Mouse (Mus musculus): ENCODE measurements around the gene D17H6S53E. TPM values are rescaled to one million over a fixed set of nuclear protein-coding genes. Genes with fewer than 3 reads are reported as not detected.

D17H6S53E gene
- 29.3 TPM for polyA plus RNA-seq (2021)

DNA sequence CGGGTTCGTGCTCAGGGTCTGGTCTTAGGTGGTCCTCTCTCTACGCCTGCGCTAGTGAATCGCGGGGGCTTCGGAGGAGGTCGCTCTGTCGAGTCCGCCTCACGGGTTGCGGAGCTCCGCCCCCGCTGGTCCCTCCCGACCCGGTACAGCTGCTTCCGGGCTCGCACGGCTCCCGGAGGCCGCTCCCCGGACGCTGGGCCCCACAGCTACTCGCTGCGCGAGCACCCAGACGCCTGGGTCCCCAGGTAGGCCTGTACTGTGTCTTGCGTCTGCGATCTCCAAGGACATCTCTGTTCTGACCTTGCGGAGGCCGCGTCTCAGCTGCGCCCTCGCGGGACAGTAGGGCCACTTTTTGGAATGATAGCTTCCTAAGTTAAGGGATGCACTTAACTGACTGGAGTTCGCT lies at the start of gene D17H6S53E:
Gene D17H6S53E (plus strand): TSS at position 168 of the 406 bp plus-strand sequence.
- CTCF ChIA-PET = interaction anchor here (0.9 to 2.1 kb wide), 3 partner anchors 10 to 36 kb away, joined by 4 to 11 read pairs (median 6); partner anchors contain the start of gene Ly6g5b
- TF ChIP-seq CTCF (IDR thresholded peaks at IDR 0.05) = no peak
- POLR2A ChIA-PET = interaction anchor here (0.6 to 1.5 kb wide), 5 partner anchors 10 to 116 kb away, joined by 3 to 4 read pairs (median 3); partner anchors contain the start of gene Ddx39b
- in situ Hi-C loops (cut with MboI; ENCODE audit: low pct_unique_long_range_greater_than_20kb) = loop anchor here (25.0 kb wide), 1 partner anchor 489 kb away; the partner anchor contains the start of genes Atf6b, Fkbpl, Ppt2 and Prrt1
- no peaks in the 10 kb centered on the region for H3K27me3 ChIP-seq
- no peak for DNase-seq (ENCODE audit: low read depth, low spot score)
- peak; percentile 40 for ATAC-seq

DNA sequence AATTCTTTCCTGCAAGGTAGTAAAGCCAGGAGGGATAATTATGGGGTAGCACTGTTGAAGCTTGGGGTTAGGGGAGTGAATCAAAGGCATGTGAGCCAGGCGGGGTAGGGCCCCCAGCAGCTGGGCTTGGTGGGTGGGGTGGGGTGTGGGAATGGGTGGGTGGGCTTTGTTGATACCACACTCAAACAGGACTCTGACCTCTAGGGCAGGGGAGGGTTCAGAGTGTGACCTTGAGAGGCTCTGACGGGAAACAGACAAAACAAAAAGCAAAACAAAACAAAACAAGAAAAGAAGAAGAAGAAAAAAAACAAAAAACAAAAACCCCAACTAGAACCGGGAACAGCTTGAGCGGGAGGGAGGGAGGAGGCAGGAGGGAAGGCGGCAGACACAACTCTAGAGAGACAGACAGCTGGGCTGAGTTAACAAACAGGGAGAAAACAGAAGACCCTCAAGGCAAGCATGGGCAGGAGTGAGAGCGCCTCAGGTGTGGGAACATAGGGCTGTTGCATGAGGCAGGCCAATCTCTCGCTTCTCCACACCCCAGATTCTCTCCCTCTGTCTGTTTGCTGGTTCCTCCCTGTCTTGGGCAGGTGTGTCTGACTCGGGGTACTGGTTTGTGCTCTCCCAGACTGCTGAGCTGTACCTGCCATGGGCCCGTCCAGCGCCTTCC lies 49.5 kb upstream of the D17H6S53E start, which contains the start of gene Ly6g6e:
Gene Ly6g6e (plus strand): TSS at position 396 of the 670 bp plus-strand sequence.
- DNase-seq (ENCODE audit: low read depth, low spot score) = no peak
- POLR2A ChIA-PET = no interaction called here
- ATAC-seq = no peak
- no peak for TF ChIP-seq CTCF (IDR thresholded peaks at IDR 0.05)
- CTCF ChIA-PET = interaction anchor here (1.7 to 1.8 kb wide), 2 partner anchors 12 to 56 kb away, joined by 4 read pairs; no protein-coding TSS in a partner anchor
- no peaks in the 10 kb centered on the region for H3K27me3 ChIP-seq
- in situ Hi-C loops (cut with MboI; ENCODE audit: low pct_unique_long_range_greater_than_20kb) = no loop called here

DNA sequence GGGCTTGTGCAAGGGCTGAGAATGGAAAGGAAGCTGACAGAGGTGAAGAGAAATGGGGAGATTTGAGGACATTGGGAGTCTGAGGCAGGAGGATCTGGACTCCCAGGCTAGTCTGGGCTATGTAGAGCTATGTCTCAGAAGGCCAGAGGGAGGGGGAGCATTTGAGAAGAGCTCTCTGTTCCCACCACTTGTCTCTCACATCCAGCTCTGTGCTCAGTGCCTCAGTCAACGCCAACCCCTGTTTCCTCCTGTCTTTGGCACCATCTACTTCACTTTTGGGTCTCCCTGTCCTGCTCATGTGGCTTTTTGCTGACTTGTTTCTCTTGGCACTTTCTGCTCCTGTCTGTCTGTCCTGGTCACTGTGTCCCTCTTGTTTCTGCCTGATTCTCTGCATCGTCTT lies 48.9 kb upstream of the D17H6S53E start:
- in situ Hi-C loops (cut with MboI; ENCODE audit: low pct_unique_long_range_greater_than_20kb) = no loop called here
- DNase-seq (ENCODE audit: low read depth, low spot score) = no peak
- CTCF ChIA-PET = interaction anchor here (1.7 to 1.8 kb wide), 2 partner anchors 13 to 56 kb away, joined by 4 read pairs; no protein-coding TSS in a partner anchor
- ATAC-seq = no peak
- H3K27me3 ChIP-seq = no peaks in the 10 kb centered on the region
- POLR2A ChIA-PET = no interaction called here
- no peak for TF ChIP-seq CTCF (IDR thresholded peaks at IDR 0.05)

DNA sequence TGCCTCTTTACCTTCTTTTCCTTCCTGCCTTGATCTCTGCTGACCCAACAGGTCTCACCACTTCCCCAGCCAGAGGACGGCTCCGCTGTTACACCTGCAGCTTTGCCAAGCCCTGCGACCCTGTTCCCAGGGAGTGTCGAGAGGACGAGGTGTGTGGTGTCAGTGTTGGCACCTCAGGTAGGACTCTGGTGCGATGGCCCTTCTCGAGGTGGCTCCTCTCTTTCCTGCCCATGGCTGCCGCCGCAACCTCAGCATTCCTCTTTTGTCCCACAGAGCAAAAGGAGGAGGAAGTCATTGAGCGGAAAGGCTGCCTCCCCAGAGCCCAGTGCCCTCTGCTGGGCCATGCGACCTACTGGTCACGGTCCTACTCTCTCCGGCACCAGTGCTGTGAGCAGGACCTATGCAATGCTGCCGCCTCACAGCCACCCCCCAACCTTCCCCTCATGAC lies 48.4 kb upstream of the D17H6S53E start, which contains the start of gene Ly6g6d:
Gene Ly6g6d (minus strand): TSS at position 280 of the 448 bp plus-strand sequence.
- ATAC-seq (peak; percentile 37), DNase-seq (ENCODE audit: low read depth, low spot score) (no peak)
- in situ Hi-C loops (cut with MboI; ENCODE audit: low pct_unique_long_range_greater_than_20kb) = no loop called here
- no peak for TF ChIP-seq CTCF (IDR thresholded peaks at IDR 0.05)
- ChIA-PET POLR2A (no interaction called here), CTCF (interaction anchor here (1.8 kb wide), 1 partner anchor 57 kb away, joined by 4 read pairs; no protein-coding TSS in a partner anchor)
- peaks cover 3% of the 10 kb centered on the region for H3K27me3 ChIP-seq

DNA sequence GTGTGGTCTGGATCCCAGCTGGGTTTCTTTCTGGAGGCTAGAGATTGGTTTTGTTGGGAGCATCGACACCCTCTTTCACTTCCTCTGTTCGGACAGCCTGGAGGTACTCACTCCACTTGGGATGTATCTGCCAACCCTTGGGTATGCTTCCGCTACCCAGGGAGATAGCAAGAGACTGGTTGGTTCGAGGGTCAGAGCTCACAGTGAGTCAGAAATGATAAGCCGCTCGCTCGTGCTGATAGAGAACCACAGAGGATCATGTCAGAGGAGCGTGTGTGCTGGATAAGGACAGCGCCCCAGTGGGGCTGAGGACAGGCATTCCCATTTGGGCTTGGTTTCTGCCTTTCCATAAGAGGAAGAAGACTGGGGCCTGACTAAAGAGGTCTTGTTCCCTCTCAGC lies 46.4 kb upstream of the D17H6S53E start:
- no peak for TF ChIP-seq CTCF (IDR thresholded peaks at IDR 0.05)
- H3K27me3 ChIP-seq = peaks cover 7% of the 10 kb centered on the region
- in situ Hi-C loops (cut with MboI; ENCODE audit: low pct_unique_long_range_greater_than_20kb) = no loop called here
- DNase-seq (ENCODE audit: low read depth, low spot score) = no peak
- ChIA-PET CTCF (interaction anchor here (1.3 kb wide), 1 partner anchor 58 kb away, joined by 4 read pairs; no protein-coding TSS in a partner anchor), POLR2A (no interaction called here)
- no peak for ATAC-seq

DNA sequence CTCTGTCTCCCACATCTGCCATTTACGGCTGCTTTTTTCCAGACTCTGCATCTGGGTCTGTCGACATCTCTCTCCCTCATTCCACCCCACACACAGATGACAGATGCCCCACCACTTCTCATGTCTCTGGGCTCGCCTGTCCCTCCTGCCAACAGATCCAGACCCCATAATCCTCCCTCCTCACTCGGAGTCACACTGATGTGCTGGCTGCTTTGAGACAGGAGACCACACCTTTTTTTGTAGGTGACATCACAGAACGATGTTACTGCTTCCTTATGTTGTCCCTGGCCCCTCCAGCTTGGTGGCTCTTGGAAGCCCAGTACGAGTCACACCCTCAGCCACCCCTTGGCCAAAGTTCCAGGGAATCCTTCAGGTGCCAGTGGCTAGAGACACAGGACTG lies 45.9 kb upstream of the D17H6S53E start:
- POLR2A ChIA-PET = no interaction called here
- in situ Hi-C loops (cut with MboI; ENCODE audit: low pct_unique_long_range_greater_than_20kb) = no loop called here
- peaks cover 7% of the 10 kb centered on the region for H3K27me3 ChIP-seq
- TF ChIP-seq CTCF (IDR thresholded peaks at IDR 0.05) = no peak
- ATAC-seq (no peak), DNase-seq (ENCODE audit: low read depth, low spot score) (no peak)
- CTCF ChIA-PET = interaction anchor here (1.3 kb wide), 1 partner anchor 58 kb away, joined by 4 read pairs; no protein-coding TSS in a partner anchor

DNA sequence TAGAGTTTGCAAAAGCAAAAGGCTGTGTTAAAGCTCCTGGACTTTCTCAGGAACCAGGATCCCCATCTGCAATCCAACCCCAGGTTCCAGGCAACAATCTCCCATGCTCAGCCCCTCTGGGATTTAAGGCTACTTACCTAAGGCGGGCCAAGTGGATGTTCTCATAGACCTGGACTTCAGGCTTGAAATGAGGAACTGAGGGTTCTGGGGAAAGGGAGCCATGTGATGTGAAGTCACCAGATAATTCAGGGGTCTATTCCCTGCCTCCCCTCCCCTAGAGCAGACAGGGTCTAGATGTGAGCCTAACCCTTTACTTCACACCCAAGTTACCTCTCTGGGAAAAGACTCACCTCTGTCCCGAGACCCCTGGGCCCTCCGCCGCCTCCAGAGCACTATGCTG lies 45.5 kb upstream of the D17H6S53E start:
- ChIA-PET POLR2A (no interaction called here), CTCF (no interaction called here)
- ATAC-seq = no peak
- no peak for TF ChIP-seq CTCF (IDR thresholded peaks at IDR 0.05)
- H3K27me3 ChIP-seq = peaks cover 7% of the 10 kb centered on the region
- no peak for DNase-seq (ENCODE audit: low read depth, low spot score)
- in situ Hi-C loops (cut with MboI; ENCODE audit: low pct_unique_long_range_greater_than_20kb) = no loop called here

DNA sequence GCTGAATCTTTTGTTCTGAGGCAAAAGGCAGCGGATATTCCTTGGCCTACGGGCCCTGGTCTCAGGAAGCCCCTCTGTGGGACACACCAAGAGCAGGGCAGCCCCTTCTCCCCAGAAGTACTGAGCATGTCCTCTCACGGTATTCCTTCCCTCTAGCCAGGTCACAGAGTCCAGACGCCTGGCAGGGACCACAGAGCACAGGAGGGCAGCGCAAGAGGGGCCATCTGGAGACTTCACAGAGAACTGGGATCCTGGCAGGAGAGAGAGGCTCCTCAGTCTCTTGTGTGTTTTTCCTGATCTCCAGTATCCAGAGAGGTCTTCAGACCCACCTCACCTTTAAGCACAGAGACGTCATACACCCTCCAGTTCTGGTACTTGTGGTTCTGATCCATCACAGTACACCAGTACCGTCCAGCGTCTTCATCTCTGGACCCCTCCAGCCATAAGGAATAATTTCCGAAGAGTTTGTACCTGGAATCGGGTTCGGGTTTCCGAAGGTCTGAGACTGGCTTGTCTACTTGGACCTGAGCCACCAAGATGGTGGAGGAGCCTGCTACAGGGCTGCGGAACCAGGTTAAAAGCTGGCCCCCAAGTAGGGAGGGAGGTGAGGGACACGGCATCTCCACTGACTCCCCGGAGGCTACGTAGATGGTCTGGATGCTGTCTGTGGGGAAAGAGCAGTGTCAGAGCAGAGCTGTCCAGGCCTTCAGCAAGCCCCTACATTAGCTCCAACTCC lies 43.2 kb upstream of the D17H6S53E start:
- CTCF ChIA-PET = interaction anchor here (1.5 kb wide), 1 partner anchor 62 kb away, joined by 3 read pairs; no protein-coding TSS in a partner anchor
- TF ChIP-seq CTCF (IDR thresholded peaks at IDR 0.05) = no peak
- in situ Hi-C loops (cut with MboI; ENCODE audit: low pct_unique_long_range_greater_than_20kb) = no loop called here
- DNase-seq (ENCODE audit: low read depth, low spot score) (no peak), ATAC-seq (no peak)
- peaks cover 13% of the 10 kb centered on the region for H3K27me3 ChIP-seq
- POLR2A ChIA-PET = interaction anchor here (0.6 kb wide), 1 partner anchor 140 kb away, joined by 4 read pairs; no protein-coding TSS in a partner anchor

DNA sequence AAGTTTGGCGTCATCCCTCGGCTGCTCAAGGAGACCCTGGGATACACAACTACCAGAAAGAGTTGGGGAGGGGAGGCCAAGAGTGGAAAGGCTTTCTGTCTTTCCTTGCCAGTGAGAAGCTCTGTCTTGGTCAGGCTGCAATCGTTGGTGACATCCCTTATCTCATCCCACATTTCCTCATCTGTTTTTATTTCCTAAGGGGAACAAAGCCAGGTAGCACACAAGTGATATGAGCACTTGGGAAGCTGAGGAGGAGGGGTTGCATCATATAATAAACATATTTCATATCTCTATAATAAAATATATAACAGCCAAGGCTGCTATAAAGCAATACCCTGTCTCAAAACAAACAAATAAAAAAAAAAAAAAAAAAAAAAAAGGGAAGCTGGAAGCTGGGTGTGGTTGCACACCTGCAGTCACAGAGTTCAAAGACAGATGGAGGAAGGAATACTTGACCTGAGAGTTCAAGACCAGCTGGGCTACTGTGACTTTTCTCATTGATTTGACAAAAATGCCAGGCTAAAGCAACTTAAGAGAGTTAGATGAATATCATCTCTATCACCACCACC lies 42.2 kb upstream of the D17H6S53E start:
- ChIA-PET POLR2A (interaction anchor here (0.6 kb wide), 1 partner anchor 20 kb away, joined by 7 read pairs; no protein-coding TSS in a partner anchor), CTCF (interaction anchor here (1.5 kb wide), 1 partner anchor 63 kb away, joined by 3 read pairs; no protein-coding TSS in a partner anchor)
- TF ChIP-seq CTCF (IDR thresholded peaks at IDR 0.05) = no peak
- DNase-seq (ENCODE audit: low read depth, low spot score) = no peak
- no peak for ATAC-seq
- in situ Hi-C loops (cut with MboI; ENCODE audit: low pct_unique_long_range_greater_than_20kb) = no loop called here
- H3K27me3 ChIP-seq = peaks cover 13% of the 10 kb centered on the region
